ENCODE assay signal across 8 mouse cellular contexts in the genomic region with DNA sequence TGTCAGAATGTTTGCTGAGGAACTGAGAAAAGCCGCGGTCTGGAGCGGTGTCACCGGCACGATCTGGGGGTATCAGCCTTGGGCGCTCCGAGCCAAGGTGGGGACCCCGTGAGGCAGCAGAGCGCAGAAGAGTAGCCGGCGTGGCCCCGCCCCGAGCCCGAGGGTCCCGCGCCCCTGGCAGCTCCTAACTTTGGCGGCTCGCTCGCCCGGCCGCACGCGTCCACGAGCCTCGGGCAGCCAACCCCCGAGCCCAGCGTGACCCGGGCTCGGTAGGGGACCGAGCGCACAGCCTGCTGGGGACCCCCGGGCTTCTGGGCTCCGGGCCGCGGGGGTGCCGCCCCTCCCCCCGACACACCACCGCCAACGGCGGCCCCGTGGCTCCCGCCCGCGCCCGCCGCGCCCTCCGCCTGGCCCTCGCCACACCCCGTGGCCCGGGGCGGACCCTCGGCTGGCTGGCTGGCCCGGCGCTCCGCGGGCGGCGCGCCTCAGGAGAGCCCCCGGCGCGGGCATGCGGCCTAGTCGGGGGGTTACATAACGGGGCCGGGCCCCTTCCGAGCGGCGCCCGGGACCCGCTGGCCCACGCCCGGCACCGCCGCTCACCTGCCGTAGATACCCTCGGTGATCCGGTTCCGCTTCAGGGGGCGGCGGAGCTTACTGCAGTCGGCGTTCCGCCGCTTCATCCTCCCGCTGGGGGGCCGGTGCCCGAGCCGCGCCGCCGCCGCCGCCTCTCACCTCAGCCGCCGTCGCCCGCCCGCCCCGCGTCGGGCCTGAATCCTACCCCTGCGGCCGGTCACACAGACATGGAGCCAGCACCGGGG. TPM values are rescaled to one million over a fixed set of nuclear protein-coding genes. Genes with fewer than 3 reads are reported as not detected.
DNase-seq lines count a peak whose midpoint lies in the region; ATAC-seq lines count a peak whose summit lies in the region.

No protein-coding gene starts in this region.

- intact Hi-C loops in left cerebral cortex, postnatal 14 days (cut with DNase I), result loop anchor here (2.0 kb wide), 1 partner anchor 70 kb away; a partner anchor contains a TSS

- DNase-seq in urinary bladder, postnatal 14 days (ENCODE audit: low spot score), result peak; percentile 31
- DNase-seq in urinary bladder, postnatal 10 days (ENCODE audit: low spot score), result no peak
- peak; percentile 54 to 59 for DNase-seq in cerebellum, postnatal 14 days
- DNase-seq in gastrocnemius, postnatal 25 days, result peak; percentile 42
- DNase-seq in left cerebral cortex, postnatal 14 days (ENCODE audit: low spot score in 2 of 2), result peak; percentile 16 to 35
- peak; percentile 69 for DNase-seq in spleen, adult 12 weeks (ENCODE audit: low spot score)

- 0 out of 2 replicates have a peak, but pooled peaks have one; percentile 2 for ATAC-seq in megakaryocyte, adult 5-6 weeks (ENCODE audit: poor library complexity, severe bottlenecking)
- ATAC-seq in monocyte, adult 5-6 weeks (replicated peaks; ENCODE audit: insufficient number of reproducible peaks, low FRiP score, low TSS enrichment, poor library complexity, severe bottlenecking), result no peak

RNA-seq across cellular contexts. Expression of a gene that starts 0.5 kb away (rescaled TPM):
- total RNA-seq in gastrocnemius, postnatal 25 days (2021), result 10 to 100 TPM; 10.6 to 15.4 TPM
- 10 to 100 TPM; 49.2 to 53.0 TPM for total RNA-seq in left cerebral cortex, postnatal 14 days (2021)
- total RNA-seq in megakaryocyte, adult 5-6 weeks (2015), result 14.1 and 17.4 TPM in 2 replicates
- 20.9 and 30.4 TPM in 2 replicates for total RNA-seq in megakaryocyte, adult 5-6 weeks (2017)
- total RNA-seq in monocyte, adult 5-6 weeks (2017), result 36.1 to 41.4 TPM (median 38.3 TPM) in 3 replicates

RNA-seq across cellular contexts. Expression of a gene that starts 11.7 kb away (rescaled TPM):
- total RNA-seq in gastrocnemius, postnatal 25 days (2021), result not detected
- not detected for total RNA-seq in left cerebral cortex, postnatal 14 days (2021)
- 2.9 and 6.6 TPM in 2 replicates for total RNA-seq in megakaryocyte, adult 5-6 weeks (2015)
- total RNA-seq in megakaryocyte, adult 5-6 weeks (2017), result 4.0 and 14.8 TPM in 2 replicates
- total RNA-seq in monocyte, adult 5-6 weeks (2017), result not detected in 3 replicates
